ENCODE assay signal across 16 mouse cellular contexts in the genomic region with DNA sequence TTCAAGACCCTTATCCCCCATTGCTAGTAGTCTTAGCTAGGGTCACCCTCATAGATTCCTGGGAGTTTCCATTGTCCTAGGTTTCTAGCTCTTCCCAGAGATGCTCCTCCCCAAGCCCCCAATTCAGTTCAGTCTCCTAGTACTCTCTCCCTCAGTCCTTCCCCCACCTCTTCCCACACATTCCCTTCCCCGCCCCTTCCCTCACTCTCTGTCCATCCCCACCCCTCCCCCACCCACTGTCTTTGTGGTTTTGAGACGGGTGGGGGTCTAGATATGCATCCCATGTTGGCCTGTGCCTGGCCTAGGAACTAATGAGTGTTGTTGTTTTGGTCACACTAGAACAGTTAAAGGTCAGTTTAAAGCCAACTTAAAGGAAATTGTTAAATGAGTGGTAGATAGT.
"Had no signal": no experiment of that assay in that cellular context is flagged by ENCODE, and none has a peak within 500 bp of the region (broad histone marks: within the 10 kb centered on the region; RNA-seq: fewer than 3 reads in every experiment).

No protein-coding gene starts in this region.

- H3K27me3 ChIP-seq: lung, embryonic 15.5 days; midbrain, embryonic 12.5 days; neural tube, embryonic 12.5 days; stomach, embryonic 15.5 days had no signal

- H3K36me3 ChIP-seq: lung, embryonic 15.5 days; midbrain, embryonic 10.5 days; midbrain, embryonic 12.5 days; neural tube, embryonic 12.5 days; stomach, embryonic 15.5 days had no signal

- H3K9me3 ChIP-seq: lung, embryonic 15.5 days; midbrain, embryonic 10.5 days; midbrain, embryonic 12.5 days; neural tube, embryonic 12.5 days; stomach, embryonic 15.5 days had no signal

- H3K4me1 ChIP-seq: neural tube, embryonic 12.5 days had no signal

- H3K4me3 ChIP-seq: lung, embryonic 15.5 days; midbrain, embryonic 10.5 days; midbrain, embryonic 12.5 days; neural tube, embryonic 12.5 days; stomach, embryonic 15.5 days had no signal

- H3K4me2 ChIP-seq: lung, embryonic 15.5 days; midbrain, embryonic 12.5 days; neural tube, embryonic 12.5 days; stomach, embryonic 15.5 days had no signal

- H3K9ac ChIP-seq: liver, postnatal 0 days; lung, embryonic 15.5 days; midbrain, embryonic 12.5 days; neural tube, embryonic 12.5 days; stomach, embryonic 15.5 days had no signal

- ATAC-seq: liver, postnatal 0 days; midbrain, embryonic 16.5 days had no signal

- DNase-seq: liver, postnatal 0 days; lung, adult 2 months; lung, postnatal 10 days; lung, postnatal 4 days; midbrain, embryonic 14.5 days; right cerebral cortex, postnatal 14 days; thymus, adult 2 months; thymus, postnatal 25 days; thymus, postnatal 4 days had no signal

- H3K27ac ChIP-seq: lung, embryonic 15.5 days; midbrain, embryonic 10.5 days; midbrain, embryonic 12.5 days; neural tube, embryonic 12.5 days; stomach, embryonic 15.5 days; stomach, postnatal 0 days had no signal
